Mouse (Mus musculus) liver, embryonic 13.5 days (tissue): Measurements from ENCODE around the gene Gga2. TPM values are rescaled to one million over a fixed set of nuclear protein-coding genes. Genes with fewer than 3 reads are reported as not detected.

Source experiments
- ATAC-seq: fragments of 200-750 bp; cut with Nextera tagmentation; 2 replicates; pipeline ENCODE4 v1.8.0; 2017; ENCODE audit warnings: low read depth, mild to moderate bottlenecking, moderate number of reproducible peaks, moderate library complexity
- DNase-seq: peaks from one replicate; pipeline ENCODE4 v3.0.0; 2022
- H3K27ac ChIP-seq: fragments of 300-500 bp; sonication (generic); 2 replicates; pipeline ENCODE4 v1.5.1; 2015; ENCODE audit warnings: moderate library complexity, mild to moderate bottlenecking, inconsistent platforms
- H3K27me3 ChIP-seq: fragments of 300-500 bp; sonication (generic); 2 replicates; pipeline ENCODE4 v1.6.1; 2015; ENCODE audit warnings: mild to moderate bottlenecking, inconsistent platforms
- H3K36me3 ChIP-seq: fragments of 300-500 bp; sonication (generic); 2 replicates; pipeline ENCODE4 v1.6.1; 2015; ENCODE audit warnings: mild to moderate bottlenecking, inconsistent platforms
- H3K4me1 ChIP-seq: fragments of 300-500 bp; sonication (generic); replicated peaks from 2 replicates; pipeline ENCODE4 v1.6.1; 2015; ENCODE audit warnings: inconsistent platforms
- H3K4me2 ChIP-seq: fragments of 300-500 bp; sonication (generic); 2 replicates; pipeline ENCODE4 v1.6.1; 2015; ENCODE audit warnings: inconsistent platforms, mild to moderate bottlenecking, moderate library complexity
- H3K4me3 ChIP-seq: fragments of 300-500 bp; sonication (generic); replicated peaks from 2 replicates; pipeline ENCODE4 v1.5.1; 2015; ENCODE audit warnings: mild to moderate bottlenecking, inconsistent platforms
- H3K9ac ChIP-seq: fragments of 300-500 bp; sonication (generic); 2 replicates; pipeline ENCODE4 v1.6.1; 2015; ENCODE audit warnings: mild to moderate bottlenecking, inconsistent platforms
- H3K9me3 ChIP-seq: fragments of 300-500 bp; sonication (generic); replicated peaks from 2 replicates; pipeline ENCODE4 v1.6.1; 2016; ENCODE audit warnings: inconsistent platforms
- WGBS: fragments of 180-500 bp; shearing (Covaris S2); methylation state at CpG from one replicate; pipeline ENCODE4 v1.1.7; 2015; ENCODE audit not compliant: insufficient replicate concordance; 5-methylcytosine and 5-hydroxymethylcytosine counted together
- polyA plus RNA-seq: library from polyadenylated mRNA; unstranded; fragments of >200 nt; fragmentation: Nextera tagmentation; extraction: Ambion mirVana; gene quantifications from 2 replicates; pipeline ENCODE4 v1.2.1, GENCODE M21; 2015

Gga2 gene
- polyA plus RNA-seq, 1 experiment from 2014 or later, result 39.7 TPM

DNA sequence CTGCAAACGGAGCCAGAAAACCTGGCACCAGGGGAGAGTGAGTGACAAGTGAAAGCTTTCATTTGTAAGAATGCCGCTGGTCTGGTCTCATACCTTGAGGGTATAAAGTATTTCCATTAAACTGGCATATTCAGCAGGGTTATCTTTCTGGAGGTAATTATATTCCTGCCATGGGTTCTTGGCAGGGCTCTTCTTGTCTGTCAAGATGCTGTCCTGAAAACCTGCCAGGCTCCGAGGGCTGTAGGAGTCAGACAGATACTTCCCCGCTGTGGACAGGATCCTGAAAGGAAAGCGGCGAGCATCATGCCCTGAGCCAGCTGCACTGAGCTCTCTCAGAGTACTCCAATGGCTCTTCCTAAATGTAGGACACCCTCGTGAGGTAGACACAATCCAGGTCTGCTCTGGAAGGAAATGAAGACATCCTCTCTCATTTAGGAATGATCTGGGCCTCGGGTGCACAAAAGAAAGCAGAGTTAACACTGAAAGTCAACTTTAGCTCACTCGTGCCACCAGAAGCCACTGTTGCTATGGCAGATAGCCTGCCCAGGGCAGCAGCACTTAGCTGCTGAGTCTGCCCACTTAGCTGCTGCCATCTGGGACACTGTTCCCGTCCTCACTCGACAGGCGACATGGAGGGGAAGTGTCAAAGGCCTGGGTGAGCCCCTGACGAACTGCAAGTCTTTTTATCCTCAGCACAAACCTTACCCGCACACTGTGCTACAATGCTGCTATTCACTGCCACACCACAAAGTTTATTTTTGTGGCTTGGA, 84.0 kb downstream of the Gga2 start:
- H3K4me2 ChIP-seq, result no peak overlapping the region
- H3K4me1 ChIP-seq, result peaks cover 8% of the 10 kb centered on the region
- H3K36me3 ChIP-seq, result peaks cover 13% of the 10 kb centered on the region; the same call in 1 of the 2 replicates
- H3K27me3 ChIP-seq, result no peaks in the 10 kb centered on the region
- DNase-seq, result no peak
- ATAC-seq, result no peak
- 74% methylated on average over 14 of the region's 14 CpGs for WGBS
- H3K27ac ChIP-seq, result no peak overlapping the region
- no peaks in the 10 kb centered on the region for H3K9me3 ChIP-seq
- H3K4me3 ChIP-seq, result no peak overlapping the region
- no peak overlapping the region for H3K9ac ChIP-seq

Other genes starting within 250 kb of the Gga2 start
- gene Scnn1b, start 156.2 kb downstream of the Gga2 start, polyA plus RNA-seq, result not detected in 2 replicates
- gene Cog7, start 39.5 kb downstream of the Gga2 start, polyA plus RNA-seq, result 11.1 and 11.4 TPM in 2 replicates
- gene Ubfd1, start 46.0 kb upstream of the Gga2 start, polyA plus RNA-seq, result 18.7 and 22.1 TPM in 2 replicates
- 8.3 TPM in 2 replicates for gene Ears2, start 46.0 kb upstream of the Gga2 start, polyA plus RNA-seq
- 562 and 589 TPM in 2 replicates for gene Ndufab1, start 80.7 kb upstream of the Gga2 start, polyA plus RNA-seq
- gene Palb2, start 111.8 kb upstream of the Gga2 start, polyA plus RNA-seq, result 13.5 and 16.0 TPM in 2 replicates
- 54.7 and 55.9 TPM in 2 replicates for gene Dctn5, start 111.8 kb upstream of the Gga2 start, polyA plus RNA-seq
- 123 and 138 TPM in 2 replicates for gene Plk1, start 138.2 kb upstream of the Gga2 start, polyA plus RNA-seq
- gene Ern2, start 165.0 kb upstream of the Gga2 start, polyA plus RNA-seq, result not detected in 2 replicates
- gene Chp2, start 198.3 kb upstream of the Gga2 start, polyA plus RNA-seq, result 0.58 and 0.59 TPM in 2 replicates